Mouse (Mus musculus) CH12F3 (cell line): ENCODE measurements around the gene Ola1.

Experiments
- in situ Hi-C: fragments of 300-500 bp; cut with MboI; formaldehyde crosslinking; loops from 2 replicates; pipeline ENCODE4 v1.14.3; 2020; ENCODE audit warnings: low sequenced_read_pairs

The Ola1 gene

DNA sequence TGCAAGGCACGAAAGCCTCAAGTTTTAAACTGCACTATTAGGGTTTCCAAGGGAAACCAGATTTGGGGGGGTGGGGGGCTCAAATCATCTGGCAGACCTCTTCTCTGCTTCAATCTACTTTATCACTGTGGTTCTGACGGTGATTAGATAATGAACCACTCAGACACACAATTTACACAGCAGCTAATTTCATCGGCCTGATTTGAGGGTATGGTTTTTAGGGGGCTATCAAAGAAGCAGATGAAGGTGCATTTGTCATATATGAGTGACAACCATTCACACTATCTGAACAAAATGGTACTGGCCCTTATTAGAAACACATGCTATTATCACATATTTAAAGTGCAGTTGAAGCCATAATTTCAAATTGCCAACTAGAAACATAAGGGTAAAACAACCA, 61.5 kb downstream of the Ola1 start:
- in situ Hi-C loops, result no loop called here

- in situ Hi-C loops, result no loop called here
These were observed 68.2 kb downstream of the Ola1 start for GRCm38 (mm10) chr2:73150526-73150925.

- in situ Hi-C loops, result no loop called here
These were observed 72.6 kb downstream of the Ola1 start for GRCm38 (mm10) chr2:73146111-73146510.

GRCm38 (mm10) chr2:73143732-73144131, 75.0 kb downstream of the Ola1 start:
- in situ Hi-C loops, result no loop called here

GRCm38 (mm10) chr2:73142832-73143470, 75.8 kb downstream of the Ola1 start:
- in situ Hi-C loops, result no loop called here

DNA sequence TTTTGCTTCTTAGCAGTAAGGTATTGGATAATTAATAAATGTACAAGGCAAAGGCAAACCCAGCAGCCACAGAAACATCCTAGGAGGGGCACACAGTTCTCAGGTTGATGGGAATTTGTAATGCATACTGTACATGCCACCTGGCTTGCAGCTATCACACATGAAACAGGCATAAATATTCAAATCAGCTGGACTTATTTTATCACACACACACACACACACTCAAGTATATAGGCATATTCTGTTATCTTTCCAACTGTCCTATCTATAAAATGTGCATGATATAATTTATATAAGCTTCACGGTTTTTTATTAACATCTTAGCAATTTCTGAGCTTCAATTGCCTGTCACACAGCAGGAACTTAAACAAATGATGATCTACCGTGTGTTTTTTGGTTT, 85.8 kb downstream of the Ola1 start:
- in situ Hi-C loops, result no loop called here

- in situ Hi-C loops, result no loop called here
These were observed 91.0 kb downstream of the Ola1 start for GRCm38 (mm10) chr2:73127686-73128085.

DNA sequence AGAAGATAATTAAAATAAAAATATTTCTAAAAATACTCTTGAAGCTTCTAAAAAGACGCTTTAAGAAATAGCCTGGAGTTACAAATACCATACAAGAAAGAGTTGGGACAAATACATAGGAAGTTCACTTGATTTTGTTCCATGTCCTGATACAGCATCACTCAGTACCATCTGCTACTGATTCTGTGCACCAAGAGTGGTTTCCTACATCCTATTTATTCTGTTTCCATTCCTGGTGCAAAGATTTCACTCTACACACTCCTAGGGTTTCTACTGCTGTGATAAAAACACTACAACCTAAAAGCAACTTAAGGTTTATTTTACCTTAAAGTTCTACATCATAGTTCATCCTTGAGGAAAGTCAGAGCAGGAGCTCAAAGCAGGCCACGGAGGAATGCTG, 99.9 kb downstream of the Ola1 start:
- in situ Hi-C loops, result no loop called here

GRCm38 (mm10) chr2:73107089-73107488, 111.6 kb downstream of the Ola1 start:
- in situ Hi-C loops, result no loop called here

DNA sequence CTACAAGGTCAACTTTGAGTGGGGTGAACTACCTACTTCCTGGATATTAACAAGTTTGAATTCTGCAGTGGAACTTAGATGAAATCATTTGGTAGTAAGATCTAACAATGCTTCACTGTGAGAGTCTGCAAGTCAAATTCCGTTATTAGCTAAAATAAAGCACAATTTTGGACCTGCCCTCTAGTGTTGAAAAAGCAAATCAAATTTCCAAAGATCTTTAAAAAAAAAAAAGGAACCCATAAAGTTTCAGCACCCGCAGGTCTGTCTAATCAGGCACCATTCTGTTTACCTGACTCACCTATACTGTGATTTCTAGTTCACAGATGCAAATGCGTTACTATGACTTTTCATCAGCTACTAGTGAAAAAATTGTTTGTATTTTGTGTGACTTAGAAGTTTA, 122.2 kb downstream of the Ola1 start:
- in situ Hi-C loops, result no loop called here

GRCm38 (mm10) chr2:73095300-73095699, 123.4 kb downstream of the Ola1 start:
- in situ Hi-C loops, result no loop called here

DNA sequence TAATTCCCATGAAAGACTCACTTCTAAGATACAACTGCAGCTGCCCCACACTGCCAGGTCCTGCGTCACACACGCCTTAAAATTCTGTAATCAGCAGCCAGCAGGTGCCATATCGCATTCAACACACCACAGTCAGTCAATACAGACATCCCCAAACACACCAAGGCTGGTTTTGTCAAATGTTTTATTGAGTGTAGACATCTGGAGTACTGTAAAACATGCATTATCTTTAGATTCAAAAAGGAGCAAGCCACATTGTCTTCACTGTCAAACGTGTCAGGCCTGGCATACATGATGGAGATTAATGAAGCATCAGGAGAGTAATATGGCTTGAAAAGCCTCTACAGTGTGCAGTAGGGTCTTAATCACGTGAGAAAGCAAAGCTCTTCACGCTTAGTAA, 125.7 kb downstream of the Ola1 start:
- in situ Hi-C loops, result no loop called here

DNA sequence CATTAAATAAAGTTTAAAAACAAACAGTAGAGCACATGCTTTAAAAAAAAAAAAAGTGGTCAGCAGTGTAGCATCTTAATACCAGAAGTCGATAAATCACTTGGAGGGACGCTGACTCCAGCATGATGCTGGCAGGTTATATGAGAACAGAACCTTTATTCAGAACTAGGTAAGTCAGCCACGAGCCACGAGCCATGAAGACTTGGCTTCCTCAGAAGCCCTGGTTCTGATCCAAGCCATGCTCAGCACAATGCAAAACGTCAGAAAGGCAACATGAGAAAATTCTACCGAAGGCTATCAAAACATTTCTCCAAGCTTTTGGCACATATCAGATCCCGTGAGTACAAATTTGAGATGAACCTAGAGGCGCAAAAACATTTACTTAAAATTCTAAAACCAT, 127.4 kb downstream of the Ola1 start:
- in situ Hi-C loops, result no loop called here

GRCm38 (mm10) chr2:73087641-73088040, 131.1 kb downstream of the Ola1 start:
- in situ Hi-C loops, result no loop called here

- in situ Hi-C loops, result no loop called here
These were observed 132.9 kb downstream of the Ola1 start for GRCm38 (mm10) chr2:73085669-73086304.

GRCm38 (mm10) chr2:73082476-73082875, 136.2 kb downstream of the Ola1 start:
- in situ Hi-C loops, result no loop called here

DNA sequence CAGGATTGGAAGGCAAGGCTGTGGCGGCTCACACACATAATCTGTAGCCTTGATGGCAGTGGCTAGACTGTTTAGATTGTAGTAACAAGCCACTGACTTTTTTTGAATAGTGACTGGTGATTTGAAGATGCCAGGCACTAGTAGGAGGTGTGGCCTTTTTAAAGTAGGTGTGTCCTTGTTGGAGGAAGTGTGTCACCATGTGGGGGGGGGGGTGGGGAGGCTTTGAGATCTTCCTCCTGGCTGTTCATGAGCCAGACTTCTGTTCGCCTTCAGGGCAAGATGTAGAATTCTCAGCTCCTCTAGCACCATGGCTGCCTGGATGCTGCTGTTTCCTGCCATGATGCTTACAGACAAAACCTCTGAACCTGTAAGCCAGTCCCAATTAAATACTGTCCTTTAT, 136.9 kb downstream of the Ola1 start:
- in situ Hi-C loops, result no loop called here

DNA sequence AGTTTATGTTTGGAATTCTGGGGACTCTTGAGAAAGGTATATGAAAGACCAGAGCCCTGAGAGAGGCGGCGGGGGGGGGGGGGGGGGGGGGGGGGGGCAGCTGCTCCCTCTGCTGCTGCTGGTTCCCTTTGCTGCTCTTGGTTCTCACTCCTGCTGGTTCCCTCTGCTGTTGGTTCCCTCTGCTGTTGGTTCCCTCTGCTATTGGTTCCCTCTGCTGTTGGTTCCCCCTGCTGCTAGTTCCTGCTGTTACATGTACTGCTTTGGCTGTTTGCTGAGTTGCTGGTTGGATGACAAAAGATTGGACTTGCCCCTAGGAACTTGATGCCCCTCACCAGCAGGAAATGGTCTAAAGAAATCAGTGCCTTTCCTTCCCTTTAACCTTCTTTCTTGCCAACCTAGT, 138.6 kb downstream of the Ola1 start:
- in situ Hi-C loops, result no loop called here

DNA sequence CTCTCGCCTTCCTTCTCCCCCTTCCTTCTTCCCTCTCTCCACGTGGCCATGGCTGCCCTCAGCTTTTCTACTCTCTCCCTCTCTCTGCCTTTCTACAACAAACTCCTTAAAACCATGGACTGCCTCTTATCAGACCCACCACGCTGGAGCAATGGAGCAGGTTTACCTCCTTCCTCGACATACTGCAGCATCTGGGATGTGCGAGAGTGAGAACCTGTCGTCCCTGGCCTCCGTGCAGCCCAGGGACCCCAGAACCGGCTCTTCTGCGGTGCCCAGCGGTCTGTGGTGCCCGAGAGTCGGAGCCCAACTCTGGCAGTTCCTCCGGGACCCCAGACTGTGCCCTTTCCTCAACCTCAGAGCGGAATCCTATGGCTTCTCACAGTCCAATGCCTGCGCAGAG, 139.4 kb downstream of the Ola1 start:
- in situ Hi-C loops, result no loop called here

- in situ Hi-C loops, result no loop called here
These were observed 144.8 kb downstream of the Ola1 start for GRCm38 (mm10) chr2:73073811-73074472.

DNA sequence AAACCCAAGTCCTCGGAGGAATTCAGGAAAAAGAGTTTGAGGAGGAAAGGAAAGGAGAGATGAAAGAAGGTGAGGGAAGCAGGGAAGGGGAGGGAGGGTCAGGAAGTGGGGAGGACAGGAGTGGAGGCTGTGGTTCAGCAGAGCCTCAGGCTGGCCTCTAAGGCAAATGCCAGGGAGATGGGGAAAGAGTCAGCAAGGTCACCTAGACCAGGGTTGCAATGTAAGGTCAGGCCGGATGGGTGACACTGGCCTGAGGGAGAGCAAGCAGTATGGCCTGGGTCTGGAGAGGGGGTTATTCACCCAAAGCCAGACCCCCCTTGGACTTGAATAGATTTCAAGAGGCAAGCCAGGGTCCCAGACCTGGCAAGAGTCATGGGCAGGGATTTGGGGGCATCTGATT, 147.5 kb downstream of the Ola1 start:
- in situ Hi-C loops, result no loop called here

DNA sequence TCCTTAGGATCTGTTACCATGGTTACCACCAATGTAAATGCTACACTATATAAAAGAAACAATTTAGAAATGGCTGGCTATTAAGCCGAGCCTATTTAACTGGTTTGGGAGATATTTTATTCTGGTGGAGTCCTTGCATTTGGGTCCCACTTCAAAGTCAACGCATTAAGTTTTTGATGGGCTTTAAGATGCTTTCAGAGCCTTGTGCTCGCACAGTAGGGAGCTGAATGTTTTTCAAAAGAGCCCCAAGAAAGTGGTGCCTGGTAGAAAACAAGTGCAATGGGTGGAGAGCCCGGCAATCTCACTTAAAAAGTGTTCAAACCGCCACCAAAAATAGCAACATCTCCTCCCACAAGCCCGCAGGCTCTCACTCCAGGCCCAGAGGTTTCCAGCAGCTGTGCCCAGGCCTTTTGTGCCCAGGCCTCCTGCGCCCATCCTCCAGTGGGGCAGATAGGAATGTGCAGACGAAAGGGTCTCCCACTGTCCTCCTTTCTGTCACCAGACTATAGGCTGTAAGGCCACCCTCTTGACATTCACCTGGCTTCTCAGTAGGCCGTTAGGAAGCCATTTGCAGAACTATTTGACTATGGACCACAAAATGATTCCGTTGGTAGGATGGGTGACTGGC, 148.2 kb downstream of the Ola1 start:
- in situ Hi-C loops, result no loop called here
